Mouse (Mus musculus): ENCODE measurements at regions not wholly inside any gene's neighbourhood (a gene's known extent, or its start where the extent isn't known, plus 50 kb on each side); places are given as distances from the start of the nearest gene placed in this dataset.

DNA sequence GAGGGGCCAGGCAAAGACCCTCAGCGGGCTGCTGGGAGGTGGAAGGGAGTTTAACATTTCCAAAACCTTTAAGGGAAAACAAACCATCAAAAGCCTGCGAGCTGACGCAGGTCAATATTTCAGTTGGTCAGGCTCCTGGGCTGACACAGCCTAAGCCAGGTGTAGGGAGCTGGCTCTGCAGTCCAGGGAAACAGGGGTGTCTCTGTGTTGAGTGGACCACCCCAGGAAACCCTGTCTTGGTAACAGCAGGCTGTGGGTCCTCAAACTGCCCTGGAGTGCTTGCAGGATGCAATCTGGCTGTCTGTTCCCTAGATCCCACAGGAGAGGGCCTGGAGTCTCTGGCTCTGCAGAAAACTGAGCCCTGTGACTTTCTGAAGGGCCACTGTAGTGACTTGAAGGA is 236.2 kb upstream of the Tle3 start:
- DNase-seq (ENCODE audit: low spot score), result no peak

GRCm38 (mm10) chr9:61138741-61139368 is 233.3 kb upstream of the Tle3 start:
- no peak for DNase-seq (ENCODE audit: low spot score)

GRCm38 (mm10) chr9:61143101-61143500 is 229.1 kb upstream of the Tle3 start:
- DNase-seq (ENCODE audit: low spot score), result no peak

GRCm38 (mm10) chr9:61144685-61145318 is 227.4 kb upstream of the Tle3 start:
- no peak for DNase-seq (ENCODE audit: low spot score)

DNA sequence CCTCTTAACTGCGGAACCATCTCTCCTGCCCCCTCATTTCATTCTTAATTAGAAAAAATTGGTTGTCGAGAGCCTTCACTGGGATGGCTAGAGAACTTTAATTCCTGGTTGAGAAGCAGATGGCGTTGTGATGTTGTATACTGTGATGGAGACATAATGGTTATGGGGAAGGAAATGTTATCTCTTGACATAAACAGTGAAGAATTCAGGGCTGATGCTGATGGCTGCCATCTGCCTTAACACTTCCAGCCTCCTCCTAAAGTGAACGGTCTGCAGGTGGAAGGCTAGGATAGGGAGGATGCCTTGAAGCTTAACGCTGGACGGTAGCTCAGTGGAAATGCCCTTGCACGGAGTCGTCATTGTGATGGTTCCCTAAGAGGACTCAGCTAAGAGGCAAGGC is 226.4 kb upstream of the Tle3 start:
- no peak for DNase-seq (ENCODE audit: low spot score)

DNA sequence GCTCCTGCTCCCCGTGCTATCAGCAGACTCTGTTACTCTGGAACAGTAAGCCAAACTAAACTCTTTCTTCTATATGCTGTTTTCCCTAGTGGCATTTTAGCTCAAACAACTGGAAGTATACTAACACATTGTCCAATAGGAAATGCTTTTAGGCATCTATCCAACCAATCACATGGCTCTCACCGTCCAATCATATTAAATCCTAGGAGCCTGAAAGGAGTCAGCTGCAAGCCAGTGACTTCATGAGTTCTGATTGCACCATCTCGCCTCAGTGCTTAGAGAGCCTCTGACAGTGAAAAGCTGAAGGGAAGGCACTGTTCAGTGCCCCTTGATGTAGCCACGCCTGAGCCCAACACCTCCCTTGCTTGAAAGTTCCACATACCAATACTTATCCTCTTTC is 221.0 kb upstream of the Tle3 start:
- no peak for DNase-seq (ENCODE audit: low spot score)

- DNase-seq (ENCODE audit: low spot score), result no peak
These were observed 220.2 kb upstream of the Tle3 start for GRCm38 (mm10) chr9:61151901-61152337.

- DNase-seq (ENCODE audit: low spot score), result no peak
These were observed 217.4 kb upstream of the Tle3 start for GRCm38 (mm10) chr9:61154721-61155120.

GRCm38 (mm10) chr9:61155851-61156250 is 216.3 kb upstream of the Tle3 start:
- no peak for DNase-seq (ENCODE audit: low spot score)

GRCm38 (mm10) chr9:61158192-61158770 is 213.9 kb upstream of the Tle3 start:
- DNase-seq (ENCODE audit: low spot score), result no peak

DNA sequence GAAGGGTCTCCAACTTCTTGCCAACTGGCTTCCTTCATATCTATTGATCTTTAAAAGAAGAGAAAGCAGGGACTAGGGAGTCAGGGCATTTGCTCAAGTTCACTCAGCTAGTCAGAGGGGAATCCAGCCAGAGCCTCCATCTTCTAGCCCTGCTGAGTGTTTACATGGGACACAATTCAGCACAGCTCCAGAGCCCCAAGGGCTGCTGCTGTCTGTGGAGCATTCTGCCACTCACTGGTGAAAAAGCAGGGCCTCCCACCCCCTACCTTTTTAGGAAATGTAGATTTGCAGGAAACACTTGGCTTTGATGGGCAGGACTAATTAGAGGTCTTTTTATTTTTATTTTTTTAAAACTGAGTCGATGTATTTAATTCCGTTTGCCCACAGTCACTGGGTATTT is 213.0 kb upstream of the Tle3 start:
- DNase-seq (ENCODE audit: low spot score), result no peak

GRCm38 (mm10) chr9:61159616-61160015 is 212.6 kb upstream of the Tle3 start:
- DNase-seq (ENCODE audit: low spot score), result no peak

GRCm38 (mm10) chr9:61162884-61163283 is 209.3 kb upstream of the Tle3 start:
- no peak for DNase-seq (ENCODE audit: low spot score)

GRCm38 (mm10) chr9:61163671-61164288 is 208.4 kb upstream of the Tle3 start:
- DNase-seq (ENCODE audit: low spot score), result no peak

- DNase-seq (ENCODE audit: low spot score), result no peak
These were observed 207.5 kb upstream of the Tle3 start for GRCm38 (mm10) chr9:61164501-61165251.

DNA sequence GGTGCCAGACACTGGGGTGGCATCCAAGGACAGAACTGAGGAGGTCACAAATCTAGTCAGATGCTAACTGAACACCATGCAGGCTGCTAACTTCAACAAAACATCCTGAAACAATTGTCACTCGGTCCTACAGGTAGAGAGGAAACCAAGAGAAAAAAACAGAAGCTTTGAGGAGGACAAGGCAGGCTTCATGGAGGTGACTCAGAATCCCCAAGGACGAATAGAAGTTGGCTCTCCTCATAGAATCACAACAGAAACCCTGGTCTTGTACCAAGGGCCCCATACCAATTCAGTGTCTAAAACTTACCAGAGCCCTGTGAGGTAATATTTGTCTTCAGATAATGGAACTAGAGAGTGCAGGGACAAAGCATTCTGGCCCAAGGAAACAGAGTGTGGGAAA is 206.1 kb upstream of the Tle3 start:
- DNase-seq (ENCODE audit: low spot score), result no peak

- DNase-seq (ENCODE audit: low spot score), result no peak
These were observed 204.9 kb upstream of the Tle3 start for GRCm38 (mm10) chr9:61167097-61167842.

DNA sequence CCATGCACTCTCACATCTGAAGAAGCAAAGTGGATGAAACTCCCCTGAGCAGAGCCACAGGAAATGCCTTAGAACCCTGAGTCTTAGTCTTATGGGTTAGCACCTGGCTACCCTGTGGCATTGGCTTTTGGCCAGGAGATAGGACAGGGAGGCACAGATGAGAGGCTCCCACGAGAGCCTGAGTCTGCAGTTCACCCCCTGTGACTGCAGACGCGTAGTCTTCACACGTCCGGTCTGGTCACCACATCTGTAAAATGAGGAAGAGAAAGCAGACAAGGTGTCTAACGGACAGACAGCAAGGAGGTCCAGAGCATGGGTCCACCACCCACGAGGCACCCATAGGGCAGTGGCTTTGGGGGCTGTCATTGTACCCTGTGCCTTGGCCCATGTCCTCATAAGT is 203.2 kb upstream of the Tle3 start:
- no peak for DNase-seq (ENCODE audit: low spot score)

DNA sequence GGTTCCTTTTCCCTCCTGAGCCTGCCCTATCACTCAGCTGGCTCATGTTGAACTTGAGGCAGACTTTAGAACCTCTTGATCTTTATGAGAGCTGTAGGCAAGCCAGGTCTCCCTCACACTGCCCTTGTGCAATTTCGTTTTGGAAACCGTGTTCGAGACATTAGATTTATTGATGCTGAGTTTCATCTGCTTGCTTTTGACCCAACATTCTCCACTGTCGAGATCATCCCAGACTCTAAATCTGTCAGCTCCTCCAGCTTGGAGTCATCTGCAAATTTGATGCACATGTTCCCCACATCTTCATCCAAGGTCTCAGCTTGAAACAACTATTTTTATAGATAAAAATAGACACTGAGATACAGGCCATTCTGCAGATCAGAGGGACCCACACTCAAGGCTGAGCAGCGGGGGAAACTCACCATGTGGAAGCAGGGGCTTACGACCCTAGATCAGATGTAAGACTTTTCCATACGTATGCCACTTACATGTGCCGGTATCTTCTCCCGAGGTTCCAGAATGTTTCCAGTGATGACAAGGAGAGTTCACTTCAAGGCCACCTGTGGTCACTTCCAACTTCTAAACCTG is 202.6 kb upstream of the Tle3 start:
- DNase-seq (ENCODE audit: low spot score), result no peak

DNA sequence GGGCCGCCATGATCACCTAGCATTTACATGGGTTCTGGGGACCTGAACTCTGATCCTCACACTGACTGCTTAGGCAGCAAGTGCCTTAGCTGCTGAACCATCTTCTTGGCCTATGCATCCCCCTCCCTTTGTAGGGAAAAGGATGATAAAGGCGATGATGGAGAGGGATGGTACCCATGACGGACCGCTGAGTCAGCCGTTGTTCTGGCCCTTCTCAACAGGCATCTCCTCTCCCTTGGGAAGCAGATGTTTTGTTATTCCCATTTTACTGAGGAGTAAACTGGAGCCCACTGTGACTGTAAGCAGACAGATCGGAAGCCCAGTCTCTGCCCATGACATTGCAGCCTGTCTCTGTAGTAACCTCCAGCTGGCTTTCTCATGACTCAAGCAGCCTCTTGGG is 201.2 kb upstream of the Tle3 start:
- no peak for DNase-seq (ENCODE audit: low spot score)

- no peak for DNase-seq (ENCODE audit: low spot score)
These were observed 199.7 kb upstream of the Tle3 start for GRCm38 (mm10) chr9:61172421-61172820.

Data from testis, postnatal 10 days (tissue).